ENCODE assay signal across 27 mouse cellular contexts in genomic region chr2:37856955-37857354, GRCm38 (mm10).
DNase-seq lines count a peak whose midpoint lies in the region; ATAC-seq lines count a peak whose summit lies in the region.
"Had no signal": no experiment of that assay in that cellular context is flagged by ENCODE, and none has a peak within 500 bp of the region (broad histone marks: within the 10 kb centered on the region; RNA-seq: fewer than 3 reads in every experiment).

No protein-coding gene starts in this region.

- peaks cover 13% of the 10 kb centered on the region; the same call in 1 of the 2 replicates for H3K36me3 ChIP-seq in liver, embryonic 12.5 days
- H3K36me3 ChIP-seq in liver, embryonic 11.5 days (ENCODE audit: control insufficient read depth, insufficient read depth, low read length), result no peaks in the 10 kb centered on the region
- H3K36me3 ChIP-seq in liver, embryonic 15.5 days (replicated peaks), result no peaks in the 10 kb centered on the region
- no peaks in the 10 kb centered on the region for H3K36me3 ChIP-seq in stomach, embryonic 15.5 days
- H3K36me3 ChIP-seq: embryonic facial prominence, embryonic 12.5 days; embryonic facial prominence, embryonic 15.5 days; heart, embryonic 12.5 days; heart, embryonic 15.5 days had no signal

- no peak overlapping the region for H3K4me2 ChIP-seq in liver, embryonic 12.5 days
- H3K4me2 ChIP-seq in liver, embryonic 11.5 days, result no peak overlapping the region
- H3K4me2 ChIP-seq in liver, embryonic 15.5 days, result no peak overlapping the region
- H3K4me2 ChIP-seq in stomach, embryonic 15.5 days, result no peak overlapping the region
- H3K4me2 ChIP-seq: embryonic facial prominence, embryonic 12.5 days; embryonic facial prominence, embryonic 15.5 days; heart, embryonic 12.5 days; heart, embryonic 15.5 days; hindbrain, embryonic 14.5 days had no signal

- DNase-seq in liver, embryonic 11.5 days (ENCODE audit: low spot score), result no peak
- DNase-seq in adrenal gland, postnatal 14 days, result no peak
- no peak for DNase-seq in layer of hippocampus, adult 8-10 months (ENCODE audit: low spot score in 2 of 2)
- no peak for DNase-seq in frontal cortex, postnatal 25 days (ENCODE audit: low spot score in 2 of 2)
- DNase-seq: adrenal gland, postnatal 10 days; B cell, adult 2 months; cerebellum, adult 11 months; cerebellum, adult 2 months; cerebellum, adult 9-11 months; cerebellum, postnatal 25 days; forebrain, postnatal 0 days; gastrocnemius, postnatal 25 days; heart, postnatal 10 days; heart, postnatal 36 days had no signal

- H3K4me3 ChIP-seq in liver, embryonic 12.5 days, result no peak overlapping the region
- H3K4me3 ChIP-seq in liver, embryonic 11.5 days (ENCODE audit: low read depth, low read length), result no peak overlapping the region
- no peak overlapping the region for H3K4me3 ChIP-seq in liver, embryonic 15.5 days (replicated peaks)
- H3K4me3 ChIP-seq in stomach, embryonic 15.5 days (replicated peaks), result no peak overlapping the region
- H3K4me3 ChIP-seq: embryonic facial prominence, embryonic 12.5 days; embryonic facial prominence, embryonic 15.5 days; heart, embryonic 12.5 days; heart, embryonic 15.5 days; hindbrain, embryonic 10.5 days had no signal

- H3K9ac ChIP-seq in liver, embryonic 12.5 days, result no peak overlapping the region
- H3K9ac ChIP-seq in liver, embryonic 11.5 days (ENCODE audit: low read depth, low read length), result no peak overlapping the region
- no peak overlapping the region for H3K9ac ChIP-seq in liver, embryonic 15.5 days
- no peak overlapping the region for H3K9ac ChIP-seq in stomach, embryonic 15.5 days
- H3K9ac ChIP-seq: embryonic facial prominence, embryonic 12.5 days; embryonic facial prominence, embryonic 15.5 days; forebrain, postnatal 0 days; heart, embryonic 12.5 days; heart, embryonic 15.5 days; hindbrain, embryonic 14.5 days had no signal

- no peaks in the 10 kb centered on the region for H3K27me3 ChIP-seq in liver, embryonic 12.5 days (replicated peaks)
- H3K27me3 ChIP-seq in liver, embryonic 11.5 days (replicated peaks; ENCODE audit: control insufficient read depth, insufficient read depth, low read length), result no peaks in the 10 kb centered on the region
- no peaks in the 10 kb centered on the region for H3K27me3 ChIP-seq in liver, embryonic 15.5 days
- H3K27me3 ChIP-seq in stomach, embryonic 15.5 days (replicated peaks), result no peaks in the 10 kb centered on the region
- H3K27me3 ChIP-seq: CH12.LX; embryonic facial prominence, embryonic 12.5 days; embryonic facial prominence, embryonic 15.5 days; heart, embryonic 12.5 days; heart, embryonic 15.5 days; Patski had no signal

- no peak overlapping the region for H3K27ac ChIP-seq in liver, embryonic 12.5 days
- H3K27ac ChIP-seq in liver, embryonic 11.5 days (ENCODE audit: low read depth, low read length), result no peak overlapping the region
- H3K27ac ChIP-seq in liver, embryonic 15.5 days (replicated peaks), result no peak overlapping the region
- no peak overlapping the region for H3K27ac ChIP-seq in stomach, embryonic 15.5 days
- H3K27ac ChIP-seq: embryonic facial prominence, embryonic 12.5 days; embryonic facial prominence, embryonic 15.5 days; heart, embryonic 15.5 days; hindbrain, embryonic 10.5 days; hindbrain, embryonic 14.5 days had no signal

- WGBS in liver, embryonic 12.5 days (ENCODE audit: insufficient replicate concordance), result 74% methylated on average over 3 of the region's 3 CpGs
- 60% methylated on average over 3 of the region's 3 CpGs for WGBS in liver, embryonic 11.5 days
- 76% methylated on average over 3 of the region's 3 CpGs for WGBS in liver, embryonic 15.5 days (ENCODE audit: insufficient replicate concordance)
- WGBS in stomach, embryonic 15.5 days, result 54% methylated on average over 3 of the region's 3 CpGs

- no peaks in the 10 kb centered on the region for H3K9me3 ChIP-seq in liver, embryonic 12.5 days (replicated peaks)
- H3K9me3 ChIP-seq in liver, embryonic 11.5 days (ENCODE audit: control insufficient read depth, low read length), result no peaks in the 10 kb centered on the region
- no peaks in the 10 kb centered on the region for H3K9me3 ChIP-seq in liver, embryonic 15.5 days (replicated peaks)
- H3K9me3 ChIP-seq in stomach, embryonic 15.5 days, result no peaks in the 10 kb centered on the region
- H3K9me3 ChIP-seq: embryonic facial prominence, embryonic 12.5 days; embryonic facial prominence, embryonic 15.5 days; G1E; heart, embryonic 12.5 days; heart, embryonic 15.5 days; hindbrain, embryonic 10.5 days had no signal

- H3K4me1 ChIP-seq in liver, embryonic 12.5 days, result no peaks in the 10 kb centered on the region
- no peaks in the 10 kb centered on the region for H3K4me1 ChIP-seq in liver, embryonic 11.5 days (replicated peaks; ENCODE audit: control insufficient read depth, insufficient read depth, low read length)
- H3K4me1 ChIP-seq in liver, embryonic 15.5 days (replicated peaks), result 0 out of 2 replicates have a peak, but pooled peaks cover 4% of the 10 kb centered on the region
- peaks cover 5% of the 10 kb centered on the region; the same call in 1 of the 2 replicates for H3K4me1 ChIP-seq in stomach, embryonic 15.5 days
- H3K4me1 ChIP-seq: embryonic facial prominence, embryonic 15.5 days; heart, embryonic 12.5 days; heart, embryonic 15.5 days had no signal

- 0 out of 2 replicates have a peak, but pooled peaks have one; percentile 47 for ATAC-seq in liver, embryonic 12.5 days
- ATAC-seq in liver, embryonic 11.5 days (replicated peaks; ENCODE audit: low FRiP score), result no peak
- peak; percentile 72 for ATAC-seq in liver, embryonic 15.5 days (ENCODE audit: insufficient read depth)
- ATAC-seq in stomach, embryonic 15.5 days (ENCODE audit: insufficient read depth, low FRiP score, low read depth), result peak; percentile 57; the same call in 1 of the 2 replicates
- ATAC-seq: forebrain, embryonic 14.5 days; forebrain, postnatal 0 days; Patski had no signal
